ENCODE assay signal across 14 mouse cellular contexts in the genomic region with DNA sequence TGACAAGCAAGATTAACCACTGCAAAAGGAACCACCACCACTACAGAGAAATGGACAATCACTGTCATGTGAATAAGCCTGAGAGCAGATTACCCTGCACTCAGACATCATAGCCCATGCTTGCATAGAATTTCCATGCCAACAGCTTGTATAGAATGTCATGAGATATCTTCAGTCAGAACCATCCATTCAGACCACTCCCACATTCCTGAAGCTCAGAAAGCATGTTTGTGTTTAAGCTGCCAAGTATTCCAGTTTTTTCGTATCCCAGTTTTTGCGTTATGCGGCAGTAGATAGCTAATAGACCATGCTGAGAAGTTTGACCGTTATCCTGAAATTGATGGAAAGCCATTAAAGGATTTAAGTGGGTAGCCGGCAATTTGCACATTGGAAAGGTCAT.
"Had no signal": no experiment of that assay in that cellular context is flagged by ENCODE, and none has a peak within 500 bp of the region (broad histone marks: within the 10 kb centered on the region; RNA-seq: fewer than 3 reads in every experiment).

No protein-coding gene starts in this region.

- H3K4me3 ChIP-seq: liver, embryonic 12.5 days; lung, embryonic 15.5 days; midbrain, embryonic 13.5 days; midbrain, embryonic 15.5 days; neural tube, embryonic 12.5 days had no signal

- DNase-seq: lung, postnatal 10 days; lung, postnatal 4 days; right cerebral cortex, postnatal 14 days; spleen, adult 18-20 months; thymus, adult 18-20 months; thymus, postnatal 14 days; thymus, postnatal 36 days had no signal

- H3K36me3 ChIP-seq: liver, embryonic 12.5 days; lung, embryonic 15.5 days; midbrain, embryonic 13.5 days; midbrain, embryonic 15.5 days; neural tube, embryonic 12.5 days had no signal

- H3K27me3 ChIP-seq: liver, embryonic 12.5 days; midbrain, embryonic 13.5 days; midbrain, embryonic 15.5 days; neural tube, embryonic 12.5 days had no signal

- H3K4me2 ChIP-seq: liver, embryonic 12.5 days; lung, embryonic 15.5 days; midbrain, embryonic 11.5 days; midbrain, embryonic 13.5 days; midbrain, embryonic 15.5 days; neural tube, embryonic 12.5 days had no signal

- H3K27ac ChIP-seq: liver, embryonic 12.5 days; liver, embryonic 14.5 days; lung, embryonic 15.5 days; midbrain, embryonic 13.5 days; midbrain, embryonic 15.5 days; neural tube, embryonic 12.5 days had no signal

- H3K4me1 ChIP-seq: liver, embryonic 12.5 days; midbrain, embryonic 15.5 days; neural tube, embryonic 12.5 days had no signal

- ATAC-seq: liver, embryonic 12.5 days; midbrain, embryonic 13.5 days; midbrain, embryonic 15.5 days had no signal

- H3K9me3 ChIP-seq: liver, embryonic 12.5 days; lung, embryonic 15.5 days; midbrain, embryonic 13.5 days; midbrain, embryonic 15.5 days; neural tube, embryonic 12.5 days had no signal

- H3K9ac ChIP-seq: liver, embryonic 12.5 days; liver, embryonic 14.5 days; lung, embryonic 15.5 days; midbrain, embryonic 13.5 days; midbrain, embryonic 15.5 days; neural tube, embryonic 12.5 days had no signal
